Mouse (Mus musculus): Measurements from ENCODE around the gene Coro1c.

The Coro1c gene

GRCm38 (mm10) chr5:113796401-113797148, 112.0 kb downstream of the Coro1c start:
- no peak for DNase-seq (ENCODE audit: low spot score in 2 of 2)
